Mouse (Mus musculus) thymus, postnatal 10 days (tissue): Measurements from ENCODE around the gene Gm21748.
"Not testable (repeated sequence)": the region's sequence is repeated elsewhere in the genome, so short reads cannot be mapped to it uniquely, and the experiment has no call there.

Experiments
- DNase-seq, 2 experiments: peaks; one replicate each; pipeline ENCODE4 v3.0.0; 2021; ENCODE audit warnings: low spot score in 2 of 2

The Gm21748 gene

GRCm38 (mm10) chrY:90839077-90839476, at the start of gene Gm21748:
Gm21748 (minus strand) TSS chrY:90839177.
- DNase-seq: not testable (repeated sequence)
